Mouse (Mus musculus): ENCODE measurements around the gene Adcy6.

DNA sequence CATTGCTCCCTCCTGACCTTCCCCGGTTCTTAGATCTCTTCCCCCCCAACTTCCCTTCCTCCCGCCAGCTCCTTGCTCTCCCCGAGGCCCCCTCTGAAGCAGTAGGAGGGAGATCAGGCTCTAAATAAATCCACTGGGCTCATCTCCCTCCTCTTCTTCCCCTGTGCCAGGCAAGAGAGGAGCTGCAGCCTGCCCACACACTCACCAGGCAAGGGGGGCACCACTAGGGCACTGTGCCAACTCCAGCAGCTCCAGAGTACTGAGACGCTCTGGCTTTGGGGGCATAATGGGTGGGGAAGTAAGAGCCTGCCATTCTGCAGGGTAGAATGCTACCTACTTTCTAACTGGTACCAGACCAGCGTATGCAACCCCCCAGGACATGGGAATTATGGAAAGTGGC, 26.6 kb upstream of the Adcy6 start:
- TF ChIP-seq CTCF (IDR thresholded peaks at IDR 0.05; ENCODE audit: insufficient read depth, low read length): no peak
- no peak for TF ChIP-seq POLR2A (IDR thresholded peaks at IDR 0.05; ENCODE audit: borderline replicate concordance, extremely low read depth, low read depth, low read length)
